Mouse (Mus musculus): ENCODE data around the gene Ybx2.

- TF ChIP-seq POLR2A (IDR thresholded peaks at IDR 0.05; ENCODE audit: low read depth, low read length) (no peak), CTCF (IDR thresholded peaks at IDR 0.05; ENCODE audit: borderline replicate concordance, insufficient read depth, low read length) (no peak)
These were observed 29.8 kb downstream of the Ybx2 start for GRCm38 (mm10) chr11:69965271-69966005.
